Mouse (Mus musculus): ENCODE measurements around the gene Rcor1.

The Rcor1 gene

DNA sequence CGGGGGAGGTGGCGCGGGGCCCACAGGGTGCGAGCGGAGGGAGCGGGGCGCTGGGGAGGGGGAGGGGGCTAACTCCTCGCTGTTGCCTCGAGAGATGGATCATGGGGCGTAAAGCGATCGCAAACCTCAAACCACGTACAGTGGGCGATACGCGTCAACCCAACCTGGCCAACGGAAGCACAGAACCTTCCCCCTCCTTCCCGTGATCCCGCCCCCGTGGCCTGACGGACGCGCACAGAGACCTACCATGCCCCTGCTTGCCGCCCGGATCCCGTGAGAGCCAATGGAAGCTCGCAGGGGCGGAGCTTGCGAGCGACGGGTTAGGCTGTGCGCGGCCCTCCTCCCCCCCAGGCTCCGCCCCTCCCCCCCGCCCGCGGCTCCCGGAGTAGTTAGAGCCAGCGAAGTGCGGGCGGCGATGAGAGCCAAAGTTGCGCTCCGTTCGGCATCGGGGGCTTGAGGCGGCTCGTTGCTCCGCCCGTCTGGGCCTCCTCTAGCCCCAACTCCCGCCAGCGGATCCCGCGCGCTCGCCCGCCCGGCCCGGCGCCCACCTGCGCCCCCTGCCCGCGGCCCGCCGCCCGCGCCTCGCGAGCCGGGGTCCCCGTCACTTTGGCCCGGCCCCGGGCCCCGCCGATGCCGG is at the start of gene Rcor1:
Rcor1 (plus strand) TSS at position 376 of the 637 bp plus-strand sequence.
- peak; percentile 99 for DNase-seq

DNA sequence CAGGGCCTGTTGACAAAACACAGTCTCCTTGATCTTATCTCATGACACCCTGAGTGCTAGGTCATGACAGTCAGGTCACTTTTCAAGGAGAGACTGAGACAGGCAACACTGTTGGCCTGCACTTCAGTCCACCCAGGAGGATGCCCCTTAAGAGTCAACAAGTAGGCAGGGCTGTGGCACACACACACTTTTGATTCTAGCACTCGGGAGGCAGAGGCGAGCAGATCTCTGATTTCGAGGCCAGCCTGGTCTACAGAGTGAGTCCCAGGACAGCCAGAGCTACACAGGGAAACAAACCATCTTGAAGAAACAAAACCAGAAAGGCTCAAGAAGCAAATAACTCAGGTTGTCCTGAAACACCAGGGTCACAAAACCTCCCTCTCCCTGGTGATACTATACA is 49.7 kb upstream of the Rcor1 start:
- no peak for DNase-seq

DNA sequence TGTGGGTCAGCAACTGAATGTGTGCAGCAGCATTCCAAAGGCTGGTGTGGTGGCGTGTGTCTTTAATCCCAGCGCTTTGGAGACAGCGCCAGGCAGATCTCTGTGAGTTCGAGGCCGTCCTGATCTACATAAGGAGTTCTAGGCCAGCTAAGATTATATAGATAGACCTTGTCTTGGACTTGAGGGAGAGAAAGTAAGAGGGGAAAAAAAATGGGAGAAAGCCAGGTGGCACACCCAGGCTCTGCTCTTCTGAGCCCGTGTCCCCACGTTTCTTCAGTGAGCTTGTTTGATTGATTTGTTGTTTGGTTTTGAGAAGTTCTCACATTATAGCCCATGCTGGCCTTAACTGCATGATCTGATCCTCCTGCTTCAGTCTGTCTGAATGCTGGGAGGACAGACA is 48.7 kb upstream of the Rcor1 start:
- DNase-seq, result no peak

DNA sequence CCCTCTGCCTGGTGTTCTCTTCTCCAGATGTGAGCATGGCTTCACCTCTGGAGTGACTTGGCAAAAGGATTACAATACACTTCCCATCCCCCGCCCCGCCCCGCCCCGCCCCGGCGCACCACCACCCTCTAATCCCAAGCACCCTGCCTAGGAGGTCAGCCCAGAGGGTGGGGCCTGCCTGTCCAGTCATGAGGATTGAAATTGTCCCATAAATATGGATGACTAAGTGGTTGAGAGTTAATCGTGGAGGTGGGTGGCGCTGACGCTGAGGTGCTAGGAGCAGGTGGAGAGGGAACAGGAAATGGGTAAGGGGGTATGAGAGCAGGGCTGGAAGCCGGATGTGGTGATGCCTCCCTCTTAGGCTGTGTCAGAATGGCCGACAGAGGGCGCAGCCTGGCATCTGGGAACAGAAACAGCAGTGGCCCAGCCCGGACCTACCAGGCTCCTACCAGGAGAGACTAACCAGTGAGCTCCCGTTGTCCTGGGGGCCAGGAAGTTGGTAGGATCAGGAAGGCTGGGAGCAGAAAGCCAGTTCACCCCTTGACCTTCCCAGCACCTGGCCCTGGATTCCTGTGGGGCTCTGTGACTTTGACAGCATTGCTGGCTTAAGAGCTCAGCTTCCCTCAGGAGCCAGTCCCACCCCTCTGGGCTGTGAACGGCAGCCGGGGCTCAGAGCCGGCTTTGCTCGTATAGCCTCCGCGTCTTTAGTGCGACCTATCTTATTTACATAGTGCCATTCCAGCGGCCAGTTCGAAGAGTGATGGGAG is 47.6 kb upstream of the Rcor1 start:
- peak; percentile 84 for DNase-seq

DNA sequence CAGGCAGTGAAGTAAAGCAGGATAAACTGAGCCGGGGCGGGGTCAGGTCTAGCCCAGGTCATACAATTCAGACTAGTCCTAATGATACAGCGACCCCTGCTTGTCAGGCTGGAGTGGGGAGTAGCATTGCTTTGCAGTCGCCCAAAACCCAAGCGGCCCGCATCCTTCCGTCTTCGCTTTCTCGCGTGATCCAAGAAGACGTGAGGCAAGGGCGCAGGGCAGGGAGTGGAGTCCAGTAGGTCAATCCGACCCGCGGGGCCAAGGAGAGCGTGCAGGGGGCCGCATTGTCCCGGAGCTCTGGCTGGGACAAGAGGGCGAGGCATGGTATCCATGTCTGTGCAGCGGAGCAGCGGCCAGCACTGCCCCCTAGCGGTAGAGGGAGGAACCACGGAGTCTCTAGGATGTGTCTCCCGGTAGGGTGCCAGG is 47.0 kb upstream of the Rcor1 start:
- peak; percentile 95 for DNase-seq

DNA sequence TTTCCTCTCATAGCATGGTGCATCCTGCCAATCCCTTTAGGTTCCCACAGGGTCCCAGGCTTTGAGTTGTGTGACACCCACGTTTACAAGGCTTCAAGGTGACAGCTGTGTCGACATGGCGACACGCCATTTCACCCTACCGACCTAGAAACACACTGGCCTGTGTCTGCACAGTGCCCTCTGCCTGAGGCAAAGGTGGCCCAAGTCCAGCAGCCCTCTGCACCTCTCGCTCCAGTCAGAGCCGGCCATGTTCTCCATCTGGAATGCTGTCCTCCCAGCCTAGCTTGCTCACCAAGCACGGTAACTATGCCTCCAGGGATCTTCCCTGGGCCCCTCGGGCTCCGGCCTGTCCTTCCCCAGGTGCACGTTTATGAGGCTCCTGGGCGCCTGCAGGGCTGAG is 46.4 kb upstream of the Rcor1 start:
- peak; percentile 66 for DNase-seq

DNA sequence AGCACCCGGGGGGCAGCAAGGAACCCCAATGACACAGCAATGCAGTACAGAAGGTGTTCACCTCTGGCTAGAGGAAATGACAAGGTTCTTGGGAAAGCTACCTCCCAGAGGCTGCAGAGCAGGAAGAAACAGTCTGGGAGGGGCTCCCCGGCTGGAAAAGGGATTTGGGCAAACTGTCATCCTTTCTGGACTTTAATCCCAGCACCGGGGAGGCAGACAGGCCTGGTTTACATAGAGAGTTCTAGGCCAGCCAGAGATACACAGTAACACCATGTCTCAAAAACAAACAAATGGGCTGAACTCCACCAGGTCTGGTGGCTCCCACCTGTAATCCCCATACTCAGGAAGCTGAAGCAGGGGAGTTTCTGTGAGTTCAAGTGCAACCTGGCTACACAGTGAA is 45.9 kb upstream of the Rcor1 start:
- DNase-seq, result no peak

DNA sequence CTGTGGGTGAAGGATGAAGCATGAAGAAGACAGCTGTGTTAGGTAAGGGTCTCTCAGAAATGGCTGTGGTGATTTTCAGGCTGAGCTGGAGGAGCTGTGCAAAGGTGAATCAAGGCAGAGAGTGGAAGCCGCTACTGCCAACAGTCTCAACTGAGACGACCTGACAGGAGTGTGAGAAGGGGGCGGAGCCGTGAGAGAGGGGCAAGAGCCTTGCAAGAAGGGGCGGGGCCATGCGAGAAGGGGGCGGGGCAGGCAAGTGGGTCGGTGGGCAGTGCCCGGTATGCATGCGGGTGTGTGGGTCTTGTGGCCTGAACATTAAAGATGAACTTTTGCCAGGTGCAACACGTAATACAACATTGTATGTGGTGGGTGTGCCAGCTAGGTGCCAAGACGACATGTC is 44.5 kb upstream of the Rcor1 start:
- no peak for DNase-seq

DNA sequence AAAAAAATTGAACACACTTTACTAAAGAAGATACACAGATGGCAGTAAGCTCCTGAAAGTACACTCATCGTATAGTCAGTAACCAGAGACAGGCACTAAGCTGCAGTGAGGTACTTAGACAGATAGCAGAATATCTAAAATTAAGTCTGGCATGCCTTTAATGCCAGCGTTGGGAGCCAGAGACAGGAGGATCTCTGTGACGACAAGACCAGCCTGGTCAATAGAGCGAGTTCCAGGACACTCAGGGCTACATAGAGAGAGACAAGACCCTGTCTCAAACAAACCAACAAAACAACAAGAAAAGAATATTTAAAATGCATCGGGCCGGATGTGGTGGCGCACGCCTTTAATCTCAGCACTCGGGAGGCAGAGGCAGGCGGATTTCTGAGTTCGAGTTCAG is 41.1 kb upstream of the Rcor1 start:
- no peak for DNase-seq

DNA sequence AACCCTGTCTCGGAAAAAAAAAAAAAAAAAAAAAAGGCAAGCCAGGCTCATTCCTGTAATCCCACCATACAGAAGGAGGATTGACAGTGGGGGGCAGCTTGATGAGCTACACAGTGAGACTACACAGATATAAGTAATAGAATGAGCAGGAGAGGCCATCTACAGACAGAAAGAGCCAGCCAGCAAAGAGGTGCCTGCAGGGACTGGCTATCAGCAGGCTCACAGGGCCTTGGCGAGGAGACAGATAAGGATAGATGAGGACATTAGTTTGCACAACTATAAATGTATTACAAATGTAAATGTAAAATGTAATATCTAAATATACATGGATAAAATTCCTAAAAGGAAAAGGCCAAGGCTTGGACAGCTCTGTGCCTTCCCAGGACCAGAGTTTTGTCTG is 39.3 kb upstream of the Rcor1 start:
- no peak for DNase-seq

DNA sequence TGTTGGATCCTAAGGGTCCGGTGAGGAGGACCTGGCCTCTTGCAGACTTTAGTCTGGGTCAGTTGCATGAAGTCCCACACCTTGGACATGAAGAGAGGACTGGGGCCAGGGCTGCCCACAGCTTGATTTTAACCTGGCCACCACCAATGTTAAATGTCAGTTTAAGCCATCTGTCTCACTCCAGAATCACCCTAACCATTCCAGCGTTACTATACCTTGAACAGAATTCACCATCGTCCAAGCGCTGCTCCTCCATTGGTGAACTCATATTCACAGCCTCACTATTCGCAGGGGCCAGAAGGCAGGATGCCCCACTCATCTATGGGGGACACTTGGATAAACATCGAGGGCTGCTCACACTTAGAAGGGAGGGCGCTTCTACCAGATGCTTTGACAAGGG is 38.2 kb upstream of the Rcor1 start:
- no peak for DNase-seq

DNA sequence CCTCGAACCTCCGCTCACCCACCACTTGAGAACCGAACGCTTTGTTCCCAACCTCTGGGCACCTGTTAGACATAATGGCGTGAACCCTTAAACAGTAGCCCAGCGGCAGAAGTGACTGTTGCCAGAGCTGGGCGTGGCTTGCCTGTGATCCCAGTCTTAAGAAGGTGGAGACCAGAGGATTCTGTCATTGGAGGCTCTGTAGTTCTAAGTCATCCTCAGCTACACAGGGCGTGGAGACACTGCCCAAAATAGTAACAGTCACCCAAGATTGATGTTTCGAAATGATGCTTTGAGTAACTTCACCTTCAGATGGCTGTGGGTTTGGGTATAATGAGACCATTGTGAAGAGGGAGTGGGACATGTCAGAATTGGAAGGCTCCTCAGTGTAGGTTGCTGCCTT is 35.0 kb upstream of the Rcor1 start:
- no peak for DNase-seq

DNA sequence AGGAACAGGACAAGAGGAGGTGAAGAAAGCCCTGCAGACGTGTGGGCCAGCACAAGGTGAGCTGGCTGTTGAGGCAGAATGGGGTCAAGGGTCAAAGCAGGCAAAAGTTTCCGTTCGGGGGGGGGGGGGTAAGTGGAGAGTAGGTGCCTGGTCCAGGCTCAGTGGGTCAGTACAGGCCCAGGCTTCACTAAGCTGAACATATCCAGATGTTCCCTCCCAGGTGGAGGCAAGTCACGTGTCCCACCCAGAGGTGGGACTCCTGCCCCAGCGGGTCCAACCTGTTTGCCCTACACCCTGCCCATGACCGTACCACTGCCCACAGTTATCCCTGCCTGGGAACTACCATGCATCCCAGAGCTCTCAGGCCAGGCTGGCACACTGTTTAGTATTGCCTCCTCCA is 33.3 kb upstream of the Rcor1 start:
- no peak for DNase-seq

DNA sequence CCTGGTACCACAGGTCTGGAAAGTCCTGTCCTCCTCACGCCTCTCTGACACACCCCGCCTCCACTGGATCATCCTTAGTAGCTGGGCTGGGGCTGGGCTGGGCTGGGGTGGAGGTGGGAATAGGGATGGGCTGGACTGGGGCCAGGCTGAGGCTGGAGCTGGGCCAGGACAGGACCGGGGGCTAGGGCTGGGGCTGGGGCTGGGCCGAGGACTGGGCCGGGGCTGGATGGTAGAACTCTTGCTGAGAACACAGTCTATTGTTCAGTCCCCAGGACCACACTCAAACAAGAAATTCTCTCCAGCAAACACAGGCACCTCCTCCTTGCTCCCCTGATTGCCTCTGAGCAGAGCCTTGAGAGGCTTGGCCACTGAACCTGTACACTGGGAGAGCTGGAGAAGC is 32.8 kb upstream of the Rcor1 start:
- DNase-seq, result no peak

DNA sequence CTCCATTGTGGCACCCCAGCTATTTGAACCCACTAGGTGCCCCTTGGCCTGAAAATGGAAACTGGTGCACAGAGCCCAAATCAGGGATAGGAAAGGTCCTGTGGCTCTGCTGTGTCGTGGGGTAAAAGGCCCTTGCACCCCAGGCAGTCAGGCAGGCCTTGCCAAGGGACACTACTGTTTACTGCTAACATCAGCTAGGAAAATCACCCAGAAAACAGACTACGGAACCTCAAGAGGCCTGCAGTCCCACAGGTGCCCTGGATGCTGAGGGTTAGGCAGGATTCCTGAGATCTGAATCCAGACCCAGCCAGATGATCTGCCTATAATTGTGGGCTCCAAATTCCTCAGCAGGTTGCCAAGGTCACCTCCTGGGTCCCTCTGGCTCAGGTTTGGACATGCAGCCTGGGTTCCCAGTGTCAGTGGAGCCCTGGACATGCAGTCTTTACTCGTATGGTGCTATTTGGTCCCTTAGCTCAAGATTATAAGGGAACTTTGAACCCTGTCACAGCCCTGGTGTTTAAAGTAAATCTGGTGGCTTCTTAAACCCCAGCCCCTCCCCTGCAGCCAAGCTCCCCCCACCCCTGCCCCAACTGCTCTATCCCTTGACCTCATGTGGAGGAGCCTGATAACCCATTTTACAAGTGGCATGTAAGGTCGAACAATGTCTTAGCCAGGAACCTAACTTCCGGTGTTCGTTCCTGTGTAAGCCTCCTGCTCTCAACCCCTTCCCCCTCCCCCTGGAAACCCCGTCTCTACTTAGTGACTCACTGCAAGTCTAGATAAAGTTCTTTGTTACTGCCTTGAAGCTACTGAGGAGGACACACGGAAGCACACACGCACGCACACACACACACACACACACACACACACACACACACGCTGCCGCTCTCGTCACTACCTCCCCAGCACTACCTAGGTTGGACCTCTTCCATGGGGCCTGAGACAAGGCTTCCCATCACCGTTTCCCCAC is 31.7 kb upstream of the Rcor1 start:
- DNase-seq, result peak; percentile 37

DNA sequence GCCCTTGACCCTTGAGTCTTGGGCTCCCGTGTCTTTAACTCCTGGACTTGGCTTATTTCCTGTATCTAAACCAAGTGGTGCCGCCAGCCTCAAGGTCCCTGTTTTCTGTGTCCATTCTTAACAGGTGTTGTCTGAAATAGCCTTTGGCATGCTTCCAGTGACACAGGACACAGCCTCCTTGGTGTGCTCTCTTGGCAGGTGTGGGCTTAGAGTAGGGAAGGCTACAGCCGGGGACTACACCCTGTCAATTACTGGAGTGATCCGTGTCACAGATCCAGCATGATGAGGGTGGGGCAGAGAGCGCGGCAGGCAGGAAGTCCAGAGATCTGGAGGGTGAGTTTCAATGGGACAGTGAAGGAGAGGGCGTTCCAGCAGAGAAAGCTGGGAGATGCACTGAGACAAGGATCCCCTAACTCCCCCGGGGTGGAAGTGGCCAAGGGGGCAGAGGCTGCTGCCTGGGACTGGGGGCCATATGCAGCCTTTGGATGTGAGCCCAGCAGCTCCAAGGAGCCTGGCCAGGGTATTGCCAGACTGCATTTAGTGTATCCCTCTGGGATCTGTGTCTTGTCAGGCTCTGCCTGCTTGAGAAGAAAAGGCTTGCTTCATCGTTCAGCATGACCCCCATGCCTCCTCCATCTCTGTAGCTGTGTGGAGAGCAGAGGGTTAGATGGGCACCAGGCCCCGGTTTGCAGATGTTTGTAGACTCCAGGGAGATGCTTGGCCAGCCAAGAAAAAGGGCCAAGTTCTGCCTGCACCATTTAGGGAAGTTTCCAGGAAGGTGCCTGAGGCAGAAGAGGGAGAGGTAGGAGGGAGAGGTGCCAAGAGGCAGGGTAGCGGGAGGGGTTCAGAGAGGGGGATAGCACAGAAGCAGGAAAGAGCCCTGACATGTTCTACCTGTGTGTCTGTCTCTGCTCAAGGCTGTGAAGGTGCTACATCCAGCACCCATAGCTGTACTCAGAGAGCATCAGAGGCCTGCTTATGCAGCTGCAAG is 30.4 kb upstream of the Rcor1 start:
- no peak for DNase-seq

DNA sequence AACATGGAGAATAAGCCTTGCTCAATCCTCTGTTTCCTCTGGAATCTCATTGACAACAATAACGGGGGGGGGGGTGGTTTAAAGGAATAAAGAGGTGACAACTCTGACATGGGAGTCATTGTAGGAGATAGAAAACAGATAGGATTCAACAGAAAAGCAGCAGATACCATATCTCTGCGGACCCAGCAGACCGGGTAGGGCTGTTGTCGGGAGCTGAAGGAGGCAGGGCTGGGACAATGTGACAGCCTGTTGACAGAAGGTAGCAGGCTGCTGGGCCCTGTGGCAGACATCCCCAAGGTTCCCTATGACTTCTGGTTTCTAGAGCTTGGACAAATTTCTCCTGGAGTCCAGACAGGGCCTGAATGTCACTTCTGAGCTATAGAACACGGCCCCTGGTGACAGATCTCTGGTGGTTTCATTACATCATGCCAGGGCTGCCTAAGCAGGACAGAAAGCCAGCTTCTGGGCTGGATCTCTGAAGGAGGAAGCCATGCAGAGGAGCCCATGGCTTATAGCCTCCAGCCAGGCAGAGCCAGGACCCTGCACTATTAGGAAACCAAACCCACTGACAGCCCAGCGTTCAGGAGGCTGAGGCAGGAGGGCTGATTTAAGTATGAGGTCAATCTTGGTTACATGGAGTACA is 29.4 kb upstream of the Rcor1 start:
- DNase-seq, result no peak

DNA sequence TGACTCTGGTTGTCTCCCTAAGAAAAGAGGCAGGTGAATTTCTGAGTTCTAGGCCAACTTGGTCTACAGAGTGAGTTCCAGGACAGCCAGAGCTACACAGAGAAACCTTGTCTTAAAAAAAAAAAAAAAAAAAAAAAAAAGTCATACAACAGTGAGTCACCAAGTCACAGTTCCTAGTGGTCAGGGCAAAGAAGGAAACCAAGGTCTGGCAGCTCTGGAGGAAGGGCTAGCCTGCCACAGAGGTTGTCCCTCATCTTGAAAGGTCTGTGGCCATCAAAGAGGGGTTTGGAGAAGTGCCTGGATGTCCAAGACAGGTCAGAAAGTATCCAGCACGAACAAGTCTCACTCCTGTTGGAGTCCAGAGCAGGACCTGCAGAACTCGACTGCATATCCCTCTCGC is 22.3 kb upstream of the Rcor1 start:
- no peak for DNase-seq

DNA sequence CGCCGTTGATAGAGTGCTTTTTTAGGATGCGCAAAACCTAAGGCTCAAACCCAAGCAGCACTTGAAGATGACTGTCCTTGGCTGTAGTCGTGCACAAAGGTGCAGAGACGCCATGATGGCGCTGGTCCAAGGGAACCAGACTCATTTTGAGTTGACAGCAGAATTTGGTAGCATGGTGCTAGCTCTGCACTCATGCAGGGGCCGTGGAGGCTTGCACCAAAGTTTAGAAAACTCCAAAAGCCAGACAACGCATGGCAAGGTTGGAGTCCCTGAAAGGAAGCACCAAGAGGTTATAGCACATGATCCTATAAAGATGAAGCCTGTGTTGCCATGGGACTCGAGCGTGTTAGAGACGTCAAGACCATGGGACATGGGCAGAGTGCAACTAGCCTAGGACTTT is 21.1 kb upstream of the Rcor1 start:
- DNase-seq, result no peak

DNA sequence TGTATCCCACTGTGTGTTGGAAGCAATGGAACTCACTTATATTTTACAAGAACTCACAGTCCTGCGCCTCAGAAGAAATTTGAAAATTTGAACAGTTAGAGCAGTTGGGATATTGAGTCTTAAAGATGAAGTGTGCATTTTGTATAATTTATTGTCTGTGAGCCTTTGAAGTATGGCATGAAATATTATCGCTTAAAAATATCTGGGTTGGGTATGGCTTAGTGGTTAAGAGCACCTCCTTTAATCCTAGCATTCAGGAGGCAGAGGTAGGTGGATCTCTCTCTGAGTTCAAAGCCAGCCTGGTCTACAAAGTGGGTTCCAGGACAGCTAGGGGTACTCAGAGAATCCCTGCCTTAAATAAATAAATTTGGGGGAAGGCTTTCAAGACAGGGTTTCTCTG is 20.1 kb upstream of the Rcor1 start:
- no peak for DNase-seq

DNA sequence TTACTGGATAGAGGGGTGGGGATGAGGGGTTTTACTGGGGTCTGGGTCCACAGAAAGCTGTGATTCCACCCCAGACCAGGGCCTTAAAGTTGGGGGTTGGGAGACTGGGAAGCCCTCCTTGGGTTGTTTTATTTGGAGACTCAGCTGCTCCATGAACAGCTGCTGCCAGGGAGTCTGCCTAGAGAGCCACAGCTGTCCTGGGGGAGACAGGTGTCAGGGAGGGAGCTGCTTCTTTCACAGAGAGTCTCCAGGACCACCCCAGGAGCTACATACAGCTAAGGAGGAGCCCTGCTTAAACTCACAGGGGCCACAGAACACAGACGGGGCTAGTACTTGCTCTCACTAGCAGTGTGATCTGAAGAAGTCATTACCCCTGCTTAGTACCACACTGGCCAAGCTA is 18.0 kb upstream of the Rcor1 start:
- DNase-seq, result no peak

DNA sequence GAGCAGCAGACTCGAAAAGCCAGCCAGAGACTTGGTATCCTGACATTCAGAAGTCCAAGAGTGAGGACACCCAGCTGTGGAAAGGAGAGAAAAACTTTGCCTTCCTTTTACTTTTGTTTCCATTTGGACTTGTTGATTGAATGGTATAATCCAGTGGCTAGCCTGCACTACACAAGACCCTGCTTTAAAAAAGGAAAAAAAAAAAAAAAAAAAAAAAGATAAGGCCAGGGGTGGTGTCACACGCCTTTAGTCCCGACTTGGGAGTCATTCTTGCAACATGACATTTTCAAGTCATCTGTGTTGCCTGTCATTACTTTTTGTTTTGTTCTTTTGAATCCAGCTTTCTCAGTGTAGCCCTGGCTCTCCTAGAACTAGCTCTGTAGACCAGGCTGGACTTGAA is 17.6 kb upstream of the Rcor1 start:
- no peak for DNase-seq
